In the genomic region with DNA sequence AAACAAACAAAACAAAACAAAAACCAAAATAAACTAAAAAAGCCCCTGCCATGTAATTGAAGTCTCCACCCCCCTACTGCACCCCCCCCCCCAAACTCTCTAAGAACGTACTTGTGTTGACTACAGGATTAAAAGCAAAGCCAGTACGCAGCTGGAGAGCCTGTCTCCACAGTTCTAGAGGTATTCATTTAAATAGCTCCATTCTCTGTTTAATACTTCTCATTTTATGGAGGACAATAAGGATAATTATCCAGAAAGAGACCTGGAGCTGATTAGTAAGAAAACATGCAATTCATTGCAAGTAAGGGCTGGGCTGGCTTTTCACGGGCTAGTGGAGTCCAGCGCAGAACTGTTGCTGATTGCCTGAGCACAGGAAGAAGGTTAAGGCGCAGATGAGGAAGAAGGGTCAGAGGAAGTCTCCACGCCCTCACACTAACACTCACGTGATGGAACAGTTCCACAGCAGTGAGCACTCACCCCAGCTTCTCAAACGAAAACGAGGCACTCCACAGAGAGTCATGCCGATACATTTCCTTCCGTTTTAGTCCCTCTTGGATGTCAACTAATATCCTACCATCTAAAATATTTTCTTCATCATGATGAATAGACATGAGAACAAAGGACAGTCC, we compare ENCODE assay signal across 10 mouse cellular contexts. TPM values are rescaled to one million over a fixed set of nuclear protein-coding genes. Genes with fewer than 3 reads are reported as not detected.
DNase-seq lines count a peak whose midpoint lies in the region; ATAC-seq and TF ChIP-seq lines count a peak whose summit lies in the region.
"Had no signal": no experiment of that assay in that cellular context is flagged by ENCODE, and none has a peak within 500 bp of the region (broad histone marks: within the 10 kb centered on the region; RNA-seq: fewer than 3 reads in every experiment).

No protein-coding gene starts in this region.

- WGBS in forebrain, embryonic 16.5 days = 40% methylated on average over 11 of the region's 11 CpGs
- 48% methylated on average over 11 of the region's 11 CpGs for WGBS in lung, postnatal 0 days
- 24% methylated on average over 11 of the region's 11 CpGs for WGBS in thymus, adult 2 months

- DNase-seq in heart, adult 18-20 months = peak; percentile 43 to 75
- no peak for DNase-seq in heart, postnatal 25 days (ENCODE audit: low spot score)
- peak; percentile 53 for DNase-seq in lung, postnatal 0 days (ENCODE audit: low spot score)
- DNase-seq in thymus, adult 2 months = peak; percentile 53
- DNase-seq in left cerebral cortex, postnatal 36 days (ENCODE audit: low spot score in 2 of 2) = no peak
- no peak for DNase-seq in ovary, postnatal 14 days (ENCODE audit: low spot score)
- no peak for DNase-seq in cerebellum, adult 9-11 months

- H3K9me3 ChIP-seq in forebrain, embryonic 16.5 days (ENCODE audit: control insufficient read depth, low read length) = no peaks in the 10 kb centered on the region
- no peaks in the 10 kb centered on the region for H3K9me3 ChIP-seq in lung, postnatal 0 days (ENCODE audit: low read length)

- H3K36me3 ChIP-seq in forebrain, embryonic 16.5 days (ENCODE audit: control insufficient read depth, insufficient read depth) = no peaks in the 10 kb centered on the region
- H3K36me3 ChIP-seq in lung, postnatal 0 days (ENCODE audit: insufficient read depth, low read length) = no peaks in the 10 kb centered on the region
- no peaks in the 10 kb centered on the region for H3K36me3 ChIP-seq in thymus, adult 2 months (ENCODE audit: control insufficient read depth, insufficient read depth, low read length)

- H3K4me2 ChIP-seq in forebrain, embryonic 16.5 days (ENCODE audit: low read length) = no peak overlapping the region
- no peak overlapping the region for H3K4me2 ChIP-seq in lung, postnatal 0 days (replicated peaks; ENCODE audit: low read depth, low read length)

- intact Hi-C loops in heart, postnatal 25 days (cut with DNase I) = no loop called here
- intact Hi-C loops in left cerebral cortex, postnatal 36 days (cut with DNase I) = no loop called here

- TF ChIP-seq POLR2A in thymus, adult 2 months (IDR thresholded peaks at IDR 0.05; ENCODE audit: control insufficient read depth, extremely low read depth, insufficient read depth, low read length, poor library complexity) = 0 out of 2 replicates have a peak, but pooled peaks have one; percentile 31

- no peak for TF ChIP-seq CTCF in lung, postnatal 0 days (IDR thresholded peaks at IDR 0.05)
- no peak for TF ChIP-seq CTCF in thymus, adult 2 months (IDR thresholded peaks at IDR 0.05; ENCODE audit: borderline replicate concordance, control insufficient read depth, extremely low read depth, insufficient read depth, low read length, poor library complexity)

- H3K4me3 ChIP-seq in forebrain, embryonic 16.5 days (replicated peaks; ENCODE audit: low read length) = no peak overlapping the region
- no peak overlapping the region for H3K4me3 ChIP-seq in lung, postnatal 0 days (ENCODE audit: low read depth, low read length)
- no peak overlapping the region for H3K4me3 ChIP-seq in thymus, adult 2 months (ENCODE audit: control insufficient read depth, insufficient read depth, low read length)
- H3K4me3 ChIP-seq: erythroblast, embryonic 14.5 days had no signal

- 0 out of 2 replicates have a peak, but pooled peaks cover 2% of the 10 kb centered on the region for H3K4me1 ChIP-seq in forebrain, embryonic 16.5 days (replicated peaks; ENCODE audit: control insufficient read depth, insufficient read depth, low read length)
- peaks cover 3% of the 10 kb centered on the region; the same call in 1 of the 2 replicates for H3K4me1 ChIP-seq in lung, postnatal 0 days (ENCODE audit: insufficient read depth, low read depth, low read length)
- H3K4me1 ChIP-seq in thymus, adult 2 months (replicated peaks; ENCODE audit: control insufficient read depth, insufficient read depth, low read length) = peaks cover 15% of the 10 kb centered on the region

- no peaks in the 10 kb centered on the region for H3K27me3 ChIP-seq in forebrain, embryonic 16.5 days (replicated peaks; ENCODE audit: control insufficient read depth, insufficient read depth, low read length)
- H3K27me3 ChIP-seq in lung, postnatal 0 days (replicated peaks; ENCODE audit: insufficient read depth, low read length) = no peaks in the 10 kb centered on the region
- H3K27me3 ChIP-seq in thymus, adult 2 months (ENCODE audit: control insufficient read depth, insufficient read depth, low read length) = no peaks in the 10 kb centered on the region

- no peak for TF ChIP-seq EP300 in lung, postnatal 0 days (IDR thresholded peaks at IDR 0.05)

- no peak overlapping the region for H3K9ac ChIP-seq in forebrain, embryonic 16.5 days (replicated peaks; ENCODE audit: low read depth, low read length)
- H3K9ac ChIP-seq in lung, postnatal 0 days (replicated peaks; ENCODE audit: low read depth) = no peak overlapping the region
- H3K9ac ChIP-seq: liver, embryonic 14.5 days had no signal

- peak; percentile 43; the same call in 1 of the 2 replicates for ATAC-seq in forebrain, embryonic 16.5 days
- ATAC-seq in lung, postnatal 0 days = peak; percentile 26; the same call in 1 of the 2 replicates

- no peak overlapping the region for H3K27ac ChIP-seq in forebrain, embryonic 16.5 days (ENCODE audit: low read length)
- no peak overlapping the region for H3K27ac ChIP-seq in lung, postnatal 0 days (ENCODE audit: low read length)
- peak overlapping the region; percentile 76 for H3K27ac ChIP-seq in thymus, adult 2 months (ENCODE audit: control insufficient read depth, insufficient read depth, low read length)
- H3K27ac ChIP-seq: liver, embryonic 14.5 days had no signal

RNA-seq across cellular contexts. Expression of a gene that starts 11.3 kb away (rescaled TPM):
- total RNA-seq in heart, adult 18-20 months (2021) = 10 to 100 TPM; 10.8 to 11.0 TPM
- 10 to 100 TPM; 14.2 to 14.4 TPM for total RNA-seq in heart, postnatal 25 days (2021)
- 10.4 and 15.1 TPM in 2 replicates for polyA plus RNA-seq in forebrain, embryonic 16.5 days (2015; fragmentation: Nextera tagmentation; extraction: Ambion mirVana)
- polyA plus RNA-seq in lung, postnatal 0 days (2015; fragmentation: Nextera tagmentation; extraction: Ambion mirVana) = 13.6 and 13.9 TPM in 2 replicates
- polyA plus RNA-seq in thymus, adult 2 months (2012; rRNA removed) = 0.48 and 0.55 TPM in 2 replicates
- 10 to 100 TPM; 19.8 to 22.9 TPM for total RNA-seq in left cerebral cortex, postnatal 36 days (2021)
- polyA plus RNA-seq: erythroblast, embryonic 14.5 days had no signal

RNA-seq across cellular contexts. Expression of a gene that starts 21.7 kb away (rescaled TPM):
- 1 to 10 TPM; 5.1 to 5.7 TPM for total RNA-seq in heart, adult 18-20 months (2021)
- total RNA-seq in heart, postnatal 25 days (2021) = 1 to 10 TPM; 5.3 to 5.4 TPM
- polyA plus RNA-seq in forebrain, embryonic 16.5 days (2015; fragmentation: Nextera tagmentation; extraction: Ambion mirVana) = 5.3 and 5.6 TPM in 2 replicates
- polyA plus RNA-seq in lung, postnatal 0 days (2015; fragmentation: Nextera tagmentation; extraction: Ambion mirVana) = 1.3 and 1.4 TPM in 2 replicates
- 4.9 and 5.6 TPM in 2 replicates for polyA plus RNA-seq in thymus, adult 2 months (2012; rRNA removed)
- total RNA-seq in left cerebral cortex, postnatal 36 days (2021) = 1 to 10 TPM; 8.4 to 9.8 TPM

Comparison
In these comparisons a context has a peak if more than half of its experiments do, and no peak if none do; other contexts are left out.
1. DNase-seq: peak in heart, adult 18-20 months (2 of 2), lung, postnatal 0 days (single experiment) and thymus, adult 2 months (single experiment); none in heart, postnatal 25 days (single experiment), left cerebral cortex, postnatal 36 days (0 of 2), ovary, postnatal 14 days (single experiment) and cerebellum, adult 9-11 months (single experiment).